Mouse (Mus musculus): ENCODE data around the gene Hacd1. TPM values are rescaled to one million over a fixed set of nuclear protein-coding genes. Genes with fewer than 3 reads are reported as not detected.

Gene Hacd1
- total RNA-seq, 2 experiments from 2014 or later, result 14.6 to 17.0 TPM

GRCm38 (mm10) chr2:13808008-13808407, 247.9 kb downstream of the Hacd1 start:
- H3K4me3 ChIP-seq, result no peak overlapping the region
- no peak for DNase-seq (ENCODE audit: extremely low spot score in 1 of 2, low spot score in 2 of 2)
- no peak for TF ChIP-seq CTCF (IDR thresholded peaks at IDR 0.05)
- H3K27ac ChIP-seq, result no peak overlapping the region
- intact Hi-C loops (cut with DNase I), result no loop called here

GRCm38 (mm10) chr2:13806120-13806519, 249.8 kb downstream of the Hacd1 start:
- no peak for DNase-seq (ENCODE audit: extremely low spot score in 1 of 2, low spot score in 2 of 2)
- intact Hi-C loops (cut with DNase I), result no loop called here
- H3K4me3 ChIP-seq, result no peak overlapping the region
- TF ChIP-seq CTCF (IDR thresholded peaks at IDR 0.05), result no peak; the same call in 1 of the 2 replicates
- H3K27ac ChIP-seq, result no peak overlapping the region

DNA sequence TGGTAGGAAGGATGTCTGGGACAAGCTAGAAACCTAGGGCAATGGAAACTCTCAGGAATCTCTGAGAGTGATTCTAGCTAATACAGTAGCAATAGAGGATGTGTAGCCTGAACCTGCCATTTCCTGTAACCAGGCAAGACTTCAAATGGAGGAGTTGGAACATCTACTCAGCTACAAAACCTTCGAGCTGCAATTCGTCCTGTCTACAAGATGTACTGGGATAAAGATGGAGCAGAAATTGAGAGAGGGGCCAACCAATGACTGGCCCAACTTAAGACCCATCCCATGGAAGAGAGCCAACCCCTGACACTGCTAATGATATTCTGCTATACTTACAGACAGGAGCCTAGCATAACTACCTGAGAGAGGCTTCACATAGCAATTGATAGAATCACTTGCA, 255.3 kb downstream of the Hacd1 start:
- Histone ChIP-seq H3K27ac (no peak overlapping the region), H3K4me3 (no peak overlapping the region)
- intact Hi-C loops (cut with DNase I), result no loop called here
- no peak for DNase-seq (ENCODE audit: extremely low spot score in 1 of 2, low spot score in 2 of 2)
- no peak for TF ChIP-seq CTCF (IDR thresholded peaks at IDR 0.05)

Other genes starting within 250 kb of the Hacd1 start
- 10 to 100 TPM; 89.8 to 98.7 TPM for gene Stam, start 18.0 kb upstream of the Hacd1 start, total RNA-seq (2021)
- under 1 TPM; 0.12 to 0.18 TPM for gene Tmem236, start 118.4 kb upstream of the Hacd1 start, total RNA-seq (2021)
- gene Mrc1, start 173.3 kb upstream of the Hacd1 start, total RNA-seq (2021), result 1 to 10 TPM; 5.3 to 6.1 TPM